Mouse (Mus musculus): ENCODE data around the gene Rassf6.

- TF ChIP-seq CTCF (IDR thresholded peaks at IDR 0.05; ENCODE audit: extremely low read depth, insufficient read depth, insufficient read length, insufficient replicate concordance) (no peak), POLR2A (IDR thresholded peaks at IDR 0.05; ENCODE audit: low read depth, low read length) (no peak)
Measured at GRCm38 (mm10) chr5:90621726-90622125, 18.7 kb downstream of the Rassf6 start.

Measured in spleen, adult 2 months (tissue).